Mouse (Mus musculus): ENCODE results near the gene Mta3. TPM values are rescaled to one million over a fixed set of nuclear protein-coding genes. Genes with fewer than 3 reads are reported as not detected.

Gene Mta3
- polyA plus RNA-seq, 1 experiment = not detected

DNA sequence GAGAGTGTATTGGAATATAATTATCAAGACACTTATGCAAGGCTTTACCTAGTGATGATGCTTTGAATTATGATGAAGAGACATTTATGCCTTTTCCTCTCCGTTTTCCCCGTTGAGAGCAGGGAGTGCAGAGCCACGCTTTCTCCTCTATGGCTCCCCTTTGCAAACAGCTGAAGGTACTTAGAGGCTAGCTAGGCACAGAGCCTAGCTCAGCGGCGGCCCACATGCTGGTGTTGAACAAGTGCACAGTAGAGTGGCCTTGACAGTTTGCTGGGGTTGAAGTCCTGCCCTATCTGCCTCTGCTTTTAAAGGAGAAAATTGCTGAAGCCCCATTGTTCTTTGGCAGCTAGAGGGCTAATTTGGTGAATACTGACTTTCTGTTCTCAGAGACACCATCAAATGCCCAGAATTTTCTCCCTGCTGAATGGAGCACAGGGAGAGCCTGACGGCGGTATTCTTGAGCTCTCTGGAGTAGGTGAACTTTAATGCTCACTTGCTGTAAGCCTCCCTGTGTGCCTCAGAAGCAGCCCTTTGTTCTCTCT lies 34.2 kb downstream of the Mta3 start:
- H3K4me1 ChIP-seq (ENCODE audit: control insufficient read depth, insufficient read depth, low read length) = peaks cover 11% of the 10 kb centered on the region
- 31% methylated on average over 7 of the region's 7 CpGs for WGBS
- TF ChIP-seq POLR2A (IDR thresholded peaks at IDR 0.05; ENCODE audit: insufficient read depth, low read depth, low read length) (no peak), CTCF (IDR thresholded peaks at IDR 0.05; ENCODE audit: insufficient read depth, low read depth, low read length) (no peak)
- H3K27ac ChIP-seq (ENCODE audit: insufficient read depth, low read depth, low read length) = peak overlapping the region; percentile 81
- H3K4me3 ChIP-seq (ENCODE audit: insufficient read depth, low read depth, low read length) = no peak overlapping the region

- Histone ChIP-seq H3K4me1 (ENCODE audit: control insufficient read depth, insufficient read depth, low read length) (peaks cover 11% of the 10 kb centered on the region), H3K4me3 (ENCODE audit: insufficient read depth, low read depth, low read length) (no peak overlapping the region), H3K27ac (ENCODE audit: insufficient read depth, low read depth, low read length) (peak overlapping the region; percentile 81)
- WGBS = 23% methylated on average over 6 of the region's 6 CpGs
- TF ChIP-seq CTCF (IDR thresholded peaks at IDR 0.05; ENCODE audit: insufficient read depth, low read depth, low read length) (no peak), POLR2A (IDR thresholded peaks at IDR 0.05; ENCODE audit: insufficient read depth, low read depth, low read length) (no peak)
Observed at GRCm38 (mm10) chr17:83741243-83741642, 35.3 kb downstream of the Mta3 start.

GRCm38 (mm10) chr17:83744231-83744824 lies 38.4 kb downstream of the Mta3 start:
- no peak overlapping the region for H3K27ac ChIP-seq (ENCODE audit: insufficient read depth, low read depth, low read length)
- H3K4me1 ChIP-seq (ENCODE audit: control insufficient read depth, insufficient read depth, low read length) = peaks cover 11% of the 10 kb centered on the region
- TF ChIP-seq POLR2A (IDR thresholded peaks at IDR 0.05; ENCODE audit: insufficient read depth, low read depth, low read length) = no peak
- TF ChIP-seq CTCF (IDR thresholded peaks at IDR 0.05; ENCODE audit: insufficient read depth, low read depth, low read length) = no peak
- 98% methylated on average over 11 of the region's 11 CpGs for WGBS
- no peak overlapping the region for H3K4me3 ChIP-seq (ENCODE audit: insufficient read depth, low read depth, low read length)

DNA sequence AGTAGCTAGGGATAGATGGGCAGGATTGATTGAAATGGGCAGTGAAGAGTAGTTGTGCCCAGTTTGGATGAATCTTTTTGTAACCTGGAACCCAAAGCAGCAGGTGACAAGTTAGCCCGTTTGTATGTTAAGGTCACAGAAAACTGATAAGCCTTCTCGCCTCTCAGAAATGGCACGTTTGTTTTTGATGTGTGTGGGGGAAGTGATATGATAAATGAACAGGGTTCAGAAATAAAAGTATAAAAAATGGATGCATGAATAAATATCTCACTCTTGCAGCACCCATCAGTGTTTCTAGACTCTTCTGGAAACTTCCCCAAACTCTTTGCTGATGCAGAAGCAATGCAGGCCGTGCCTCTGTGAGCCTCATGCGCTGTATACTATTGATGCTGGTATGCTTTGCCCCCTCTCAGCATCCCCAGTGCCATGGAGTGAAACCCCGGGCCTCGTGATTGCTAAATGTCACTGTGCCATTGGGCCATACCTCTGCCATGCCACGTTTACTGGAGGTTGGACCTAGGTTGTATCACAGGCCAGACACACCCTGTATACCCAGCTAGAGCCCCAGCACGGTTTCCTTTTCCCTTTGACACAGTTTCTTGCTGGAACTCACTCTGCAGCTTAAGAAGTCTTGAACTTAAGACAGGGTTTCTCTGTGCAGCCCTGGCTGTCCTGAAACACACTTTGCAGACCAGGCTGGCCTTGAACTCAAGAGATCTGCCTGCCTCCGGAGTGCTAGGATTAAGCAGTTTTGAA lies 41.6 kb downstream of the Mta3 start:
- TF ChIP-seq POLR2A (IDR thresholded peaks at IDR 0.05; ENCODE audit: insufficient read depth, low read depth, low read length) = no peak
- no peak for TF ChIP-seq CTCF (IDR thresholded peaks at IDR 0.05; ENCODE audit: insufficient read depth, low read depth, low read length)
- 91% methylated on average over 10 of the region's 10 CpGs for WGBS
- Histone ChIP-seq H3K4me1 (ENCODE audit: control insufficient read depth, insufficient read depth, low read length) (no peaks in the 10 kb centered on the region), H3K4me3 (ENCODE audit: insufficient read depth, low read depth, low read length) (no peak overlapping the region), H3K27ac (ENCODE audit: insufficient read depth, low read depth, low read length) (no peak overlapping the region)

GRCm38 (mm10) chr17:83750216-83750950 lies 44.4 kb downstream of the Mta3 start:
- WGBS = 87% methylated on average over 5 of the region's 5 CpGs
- no peak overlapping the region for H3K4me3 ChIP-seq (ENCODE audit: insufficient read depth, low read depth, low read length)
- no peak overlapping the region for H3K27ac ChIP-seq (ENCODE audit: insufficient read depth, low read depth, low read length)
- H3K4me1 ChIP-seq (ENCODE audit: control insufficient read depth, insufficient read depth, low read length) = no peaks in the 10 kb centered on the region
- no peak for TF ChIP-seq CTCF (IDR thresholded peaks at IDR 0.05; ENCODE audit: insufficient read depth, low read depth, low read length)
- TF ChIP-seq POLR2A (IDR thresholded peaks at IDR 0.05; ENCODE audit: insufficient read depth, low read depth, low read length) = no peak

DNA sequence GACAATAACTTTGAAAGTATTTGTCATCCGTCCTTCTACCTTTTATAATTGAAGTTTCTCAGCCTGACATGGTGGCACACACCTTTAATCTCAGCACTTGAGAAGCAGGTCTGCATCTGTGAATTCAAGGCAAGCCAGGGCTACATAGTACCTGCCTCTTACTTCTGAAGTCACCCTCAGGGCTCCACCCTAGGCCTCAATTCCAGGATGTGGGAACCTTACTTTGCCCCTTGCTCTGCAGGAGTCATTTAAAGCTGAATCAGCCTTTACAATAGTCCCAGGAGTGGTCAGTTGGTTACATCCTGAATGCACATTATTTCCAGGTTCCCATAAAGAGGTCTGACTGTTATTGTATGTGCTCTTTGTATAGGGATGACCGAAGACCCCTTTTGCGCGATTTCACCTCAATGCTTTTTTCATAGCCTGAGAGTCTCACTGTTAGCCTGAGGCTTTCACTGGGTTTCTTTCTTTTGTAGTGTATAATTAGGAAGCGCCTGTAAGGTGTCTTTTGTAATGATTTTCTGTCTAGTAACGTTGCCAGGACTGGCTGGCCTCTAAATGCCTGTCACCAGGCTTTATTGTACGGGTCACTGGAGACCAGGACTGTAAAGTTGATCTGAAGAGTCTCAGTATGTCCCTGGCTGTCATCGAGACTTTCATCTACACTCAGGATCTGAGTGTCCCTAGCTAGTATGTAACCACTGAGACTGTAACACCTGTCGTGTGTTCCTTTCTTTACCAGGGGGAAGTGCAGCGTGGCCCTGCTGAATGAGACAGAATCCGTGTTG lies 47.3 kb downstream of the Mta3 start:
- Histone ChIP-seq H3K4me1 (ENCODE audit: control insufficient read depth, insufficient read depth, low read length) (no peaks in the 10 kb centered on the region), H3K27ac (ENCODE audit: insufficient read depth, low read depth, low read length) (no peak overlapping the region), H3K4me3 (ENCODE audit: insufficient read depth, low read depth, low read length) (no peak overlapping the region)
- TF ChIP-seq CTCF (IDR thresholded peaks at IDR 0.05; ENCODE audit: insufficient read depth, low read depth, low read length) = no peak
- no peak for TF ChIP-seq POLR2A (IDR thresholded peaks at IDR 0.05; ENCODE audit: insufficient read depth, low read depth, low read length)
- WGBS = 76% methylated on average over 11 of the region's 11 CpGs

GRCm38 (mm10) chr17:83758096-83758495 lies 52.1 kb downstream of the Mta3 start:
- 61% methylated on average over 10 of the region's 10 CpGs for WGBS
- no peak overlapping the region for H3K4me3 ChIP-seq (ENCODE audit: insufficient read depth, low read depth, low read length)
- no peak for TF ChIP-seq CTCF (IDR thresholded peaks at IDR 0.05; ENCODE audit: insufficient read depth, low read depth, low read length)
- TF ChIP-seq POLR2A (IDR thresholded peaks at IDR 0.05; ENCODE audit: insufficient read depth, low read depth, low read length) = no peak
- H3K4me1 ChIP-seq (ENCODE audit: control insufficient read depth, insufficient read depth, low read length) = peaks cover 2% of the 10 kb centered on the region; the same call in 1 of the 2 replicates
- H3K27ac ChIP-seq (ENCODE audit: insufficient read depth, low read depth, low read length) = no peak overlapping the region

DNA sequence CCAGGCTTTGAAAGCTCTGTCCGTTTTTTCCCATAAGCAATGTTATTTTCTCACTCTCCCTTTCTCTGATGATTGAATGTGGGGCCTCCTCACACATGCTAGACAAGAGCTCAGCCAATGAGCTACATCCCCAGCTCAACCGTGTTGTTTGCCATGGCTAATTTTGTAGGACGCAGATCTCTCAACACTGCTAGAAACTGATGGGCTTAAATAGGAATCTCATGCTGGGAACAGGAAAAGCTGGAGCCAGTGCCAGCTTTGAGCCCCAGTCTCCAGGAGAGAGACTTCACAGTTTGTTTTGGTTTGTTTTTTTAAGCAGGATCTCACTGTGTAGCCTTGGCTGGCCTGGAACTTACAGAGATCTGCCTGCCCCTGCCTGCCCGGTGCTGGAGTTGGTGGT lies 53.6 kb downstream of the Mta3 start:
- 44% methylated on average over 4 of the region's 4 CpGs for WGBS

More for the DNA sequence above, 53.6 kb downstream of the Mta3 start:
- TF ChIP-seq POLR2A (IDR thresholded peaks at IDR 0.05; ENCODE audit: insufficient read depth, low read depth, low read length) (no peak), CTCF (IDR thresholded peaks at IDR 0.05; ENCODE audit: insufficient read depth, low read depth, low read length) (no peak)
- Histone ChIP-seq H3K27ac (ENCODE audit: insufficient read depth, low read depth, low read length) (no peak overlapping the region), H3K4me3 (ENCODE audit: insufficient read depth, low read depth, low read length) (no peak overlapping the region), H3K4me1 (ENCODE audit: control insufficient read depth, insufficient read depth, low read length) (peaks cover 2% of the 10 kb centered on the region; the same call in 1 of the 2 replicates)
